Mouse (Mus musculus) urinary bladder, adult 18-20 months (tissue): ENCODE results near the gene Zfp91.
"Not testable (repeated sequence)": the region's sequence is repeated elsewhere in the genome, so short reads cannot be mapped to it uniquely, and the experiment has no call there.

Experiments
- DNase-seq, 2 experiments: peaks; one replicate each; pipeline ENCODE4 v3.0.0; 2022; ENCODE audit warnings: low spot score in 2 of 2, mixed read lengths in 2 of 2

The Zfp91 gene

DNA sequence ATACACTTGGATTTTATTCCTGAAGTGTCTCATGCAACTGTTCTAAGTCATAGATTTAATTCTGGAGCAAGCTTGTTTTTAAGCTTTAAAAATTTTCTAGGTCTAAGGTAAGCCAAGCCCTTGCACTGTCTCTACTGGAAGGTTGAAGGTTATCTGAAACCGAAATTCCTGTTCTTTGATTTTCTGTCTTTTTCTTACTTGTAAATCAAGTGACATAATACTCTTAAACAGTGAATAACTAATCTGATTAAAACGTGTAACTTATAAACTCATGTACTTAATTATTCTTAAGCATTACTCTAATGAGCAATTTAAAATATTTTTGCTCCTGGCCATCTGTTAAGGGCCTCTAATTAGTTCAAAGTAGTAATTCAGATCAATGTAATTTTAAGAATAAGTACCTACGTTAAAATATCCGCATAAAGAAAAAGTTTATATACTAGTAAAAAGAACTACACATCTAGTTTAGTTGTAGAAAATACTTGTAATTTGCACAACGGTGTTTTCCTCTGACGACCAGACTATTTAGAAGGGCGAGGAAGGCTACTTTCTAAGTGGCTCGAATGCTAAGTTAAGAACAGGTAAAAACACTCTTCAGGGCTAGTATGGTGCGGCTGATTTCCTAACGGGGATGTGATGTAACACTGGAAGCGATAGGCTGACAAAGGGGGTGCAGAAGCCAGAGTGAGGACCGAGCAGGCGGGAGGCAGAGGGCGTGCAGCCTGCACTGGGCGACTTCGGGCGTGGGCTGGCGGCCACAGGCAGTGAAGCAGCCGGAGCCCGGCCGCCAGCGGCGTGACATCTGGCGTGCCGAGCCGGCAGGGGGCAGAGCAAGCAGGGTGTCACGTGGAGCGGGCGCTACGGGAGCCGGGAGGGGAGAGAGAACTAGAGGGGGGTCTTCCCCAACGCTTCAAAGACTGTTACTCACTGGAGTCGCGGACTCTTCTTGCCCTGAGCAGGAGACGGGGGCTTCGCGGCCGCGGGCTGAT, 1.6 kb downstream of the Zfp91 start:
- peak; percentile 90 to 91 for DNase-seq

GRCm38 (mm10) chr19:12792374-12792773, 3.6 kb downstream of the Zfp91 start:
- DNase-seq = no peak

GRCm38 (mm10) chr19:12787721-12788120, 8.2 kb downstream of the Zfp91 start:
- DNase-seq = no peak

- no peak for DNase-seq
Measured at GRCm38 (mm10) chr19:12786803-12787395, 9.0 kb downstream of the Zfp91 start.

GRCm38 (mm10) chr19:12780437-12780836, 15.5 kb downstream of the Zfp91 start:
- DNase-seq = no peak

DNA sequence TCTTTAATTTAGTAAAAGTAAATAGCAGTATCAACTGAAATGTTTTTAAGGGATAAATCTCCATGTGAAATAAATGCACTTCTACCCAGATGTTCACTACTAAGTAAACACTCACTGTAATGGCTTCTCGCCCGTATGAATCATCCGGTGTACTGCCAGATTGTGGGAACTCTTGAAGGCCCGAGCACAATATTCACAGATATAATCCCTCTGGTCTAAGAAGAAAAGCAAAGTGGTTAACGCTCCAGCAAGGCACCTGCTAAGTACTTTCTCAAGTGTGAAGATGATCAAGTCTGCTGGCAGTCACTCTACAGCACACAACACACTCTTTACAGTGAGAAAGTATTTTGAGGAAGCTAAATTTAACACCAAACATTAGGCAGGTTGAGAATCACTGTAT, 25.0 kb downstream of the Zfp91 start:
- DNase-seq = peak in 1 of 2 experiments; percentile 22

DNA sequence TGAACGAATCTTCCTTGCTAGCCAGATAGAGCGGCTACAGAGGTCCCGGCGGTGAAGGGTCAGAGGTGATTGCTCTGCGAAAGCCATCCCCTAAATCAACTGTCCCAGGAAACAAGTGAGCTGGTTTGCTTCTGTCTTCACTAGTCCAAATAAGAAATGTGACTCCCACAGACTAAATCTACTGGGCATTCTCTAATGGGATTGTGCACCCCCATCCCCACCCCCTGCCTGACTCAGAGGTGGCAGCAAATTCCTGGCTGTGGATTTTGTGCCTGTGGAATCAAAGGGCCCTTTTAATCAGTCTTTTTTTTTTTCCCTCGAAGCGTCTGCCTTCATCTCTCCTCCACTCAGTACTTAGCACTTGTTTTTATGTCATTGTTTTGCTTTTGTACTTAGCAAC, 30.6 kb downstream of the Zfp91 start, which contains the start of gene Cntf:
Gene Cntf, minus strand, starts transcription at position 325 of the 400 bp plus-strand sequence.
- DNase-seq = no peak

- no peak for DNase-seq
Measured at GRCm38 (mm10) chr19:12762212-12763130, 33.5 kb downstream of the Zfp91 start.

GRCm38 (mm10) chr19:12759656-12760055, 36.3 kb downstream of the Zfp91 start:
- DNase-seq = no peak

- no peak for DNase-seq
Measured at GRCm38 (mm10) chr19:12758936-12759478, 36.9 kb downstream of the Zfp91 start.

GRCm38 (mm10) chr19:12756286-12756685, 39.6 kb downstream of the Zfp91 start:
- no peak for DNase-seq

DNA sequence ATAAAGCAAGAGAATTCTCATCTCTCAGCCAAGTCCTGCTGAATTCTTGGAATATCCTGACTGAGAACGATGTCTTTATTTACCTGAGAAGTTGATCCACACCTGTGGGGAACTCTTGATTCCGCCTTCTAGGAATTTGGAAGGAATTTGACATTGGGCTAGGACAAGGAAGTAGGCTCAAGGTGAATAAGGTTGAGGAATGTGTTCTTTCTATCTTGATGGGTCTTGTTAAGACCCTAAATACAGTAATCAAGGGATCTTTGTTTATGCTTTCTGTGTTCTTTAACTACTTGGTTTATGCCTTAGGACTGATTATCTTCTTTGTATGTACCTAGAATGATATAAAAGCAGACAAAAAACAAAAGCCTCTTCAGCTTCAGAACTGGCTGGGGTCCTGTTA, 64.0 kb downstream of the Zfp91 start:
- no peak for DNase-seq

DNA sequence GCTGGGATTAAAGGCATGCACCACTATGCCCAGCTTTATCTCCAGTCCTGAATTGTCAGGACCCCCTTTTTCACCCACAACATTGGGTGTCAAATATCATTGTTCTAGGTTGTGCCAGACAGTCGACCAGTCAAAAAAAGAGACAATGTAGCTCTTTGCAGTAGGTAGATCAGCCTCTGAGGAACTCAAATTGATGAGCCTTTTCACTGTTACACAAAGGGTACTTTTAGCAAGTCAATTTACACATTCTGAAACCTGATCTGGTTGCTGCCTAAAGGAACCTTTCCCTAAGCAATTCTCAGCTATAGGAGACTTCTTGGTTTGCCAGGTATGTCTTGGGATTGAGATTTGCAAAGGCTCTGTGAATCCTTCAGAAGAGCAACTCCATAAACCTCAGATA, 64.9 kb downstream of the Zfp91 start:
- DNase-seq = no peak

DNA sequence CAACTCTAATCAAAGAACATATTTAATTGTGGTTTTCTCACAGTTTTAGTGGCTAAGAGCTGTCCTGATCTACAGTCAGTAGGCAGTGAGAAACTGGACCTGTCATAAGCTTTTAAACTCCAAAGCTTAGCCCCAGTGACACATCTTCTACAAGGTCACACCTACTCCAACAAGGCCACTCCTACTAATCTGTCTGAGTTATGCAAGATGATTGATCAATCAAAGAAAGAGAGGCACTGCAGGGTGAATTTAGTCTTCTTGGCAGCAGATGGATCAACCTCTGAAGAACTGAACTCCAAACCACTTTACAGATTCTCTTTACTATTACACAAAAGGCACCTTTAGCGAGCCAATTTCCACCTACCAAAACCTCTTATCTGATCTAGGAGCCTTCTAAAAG, 70.1 kb downstream of the Zfp91 start:
- no peak for DNase-seq

- DNase-seq = peak in 1 of 2 experiments; percentile 34
Measured at GRCm38 (mm10) chr19:12722308-12722707, 73.6 kb downstream of the Zfp91 start.

DNA sequence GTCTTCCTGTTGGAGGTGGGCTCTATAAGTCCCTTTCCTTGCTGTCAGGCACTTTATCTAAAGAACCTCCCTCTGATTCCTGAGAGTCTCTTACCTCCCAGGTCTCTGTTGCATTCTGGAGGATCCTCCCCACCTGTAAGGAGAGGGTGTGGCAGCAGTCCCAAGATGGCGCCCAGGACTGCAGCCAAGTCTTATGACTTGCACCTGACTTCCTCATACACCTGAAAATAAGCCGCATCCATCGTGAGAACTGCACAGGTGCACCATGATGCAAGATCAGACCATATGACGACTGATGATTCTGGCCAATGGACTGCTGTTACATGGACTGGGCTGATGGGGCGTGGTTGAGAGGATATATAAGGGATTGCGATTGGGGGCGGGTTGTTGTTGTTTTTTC, 74.3 kb downstream of the Zfp91 start:
- DNase-seq = not testable (repeated sequence)

GRCm38 (mm10) chr19:12720919-12721318, 75.0 kb downstream of the Zfp91 start:
- not testable (repeated sequence) for DNase-seq

DNA sequence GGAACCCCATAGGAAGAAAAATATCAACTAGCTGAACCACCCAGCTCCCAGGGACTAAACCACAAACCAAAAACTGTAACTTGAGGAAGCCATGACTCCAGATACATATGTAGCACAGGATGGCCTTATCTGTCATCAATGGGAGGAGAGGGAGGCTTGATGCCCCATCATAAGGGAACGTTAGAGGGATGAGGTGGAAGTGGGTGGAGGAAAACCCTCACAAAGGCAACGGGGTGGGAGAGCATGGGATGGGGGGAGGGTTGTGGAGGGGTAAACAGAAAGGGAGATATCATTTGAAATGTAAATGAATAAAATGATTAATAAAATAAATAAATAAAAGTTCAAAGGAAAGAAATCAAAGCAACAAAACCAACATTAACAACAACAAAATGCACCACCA, 75.5 kb downstream of the Zfp91 start:
- DNase-seq = no peak

DNA sequence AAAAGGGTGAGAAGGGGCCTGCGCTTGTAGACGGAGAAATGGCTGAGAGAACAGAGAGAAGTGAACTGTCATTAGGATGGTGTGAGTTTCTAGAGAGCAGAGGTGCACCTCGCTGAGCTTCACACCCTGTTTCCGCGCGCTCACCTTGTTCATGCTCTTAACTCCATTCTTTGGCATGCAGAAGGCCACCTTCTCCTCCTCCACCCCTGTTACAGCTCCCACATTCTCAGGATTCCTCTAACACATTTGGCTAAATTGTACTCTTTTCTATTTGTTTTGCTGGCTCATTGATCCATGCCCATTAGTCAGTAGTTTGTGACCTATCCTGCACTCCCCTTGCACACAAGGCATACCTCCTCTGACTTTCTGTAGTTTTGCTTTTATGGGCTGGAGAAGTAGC, 76.7 kb downstream of the Zfp91 start:
- no peak for DNase-seq
